8 mouse cellular contexts compared by ENCODE assay signal in the genomic region with DNA sequence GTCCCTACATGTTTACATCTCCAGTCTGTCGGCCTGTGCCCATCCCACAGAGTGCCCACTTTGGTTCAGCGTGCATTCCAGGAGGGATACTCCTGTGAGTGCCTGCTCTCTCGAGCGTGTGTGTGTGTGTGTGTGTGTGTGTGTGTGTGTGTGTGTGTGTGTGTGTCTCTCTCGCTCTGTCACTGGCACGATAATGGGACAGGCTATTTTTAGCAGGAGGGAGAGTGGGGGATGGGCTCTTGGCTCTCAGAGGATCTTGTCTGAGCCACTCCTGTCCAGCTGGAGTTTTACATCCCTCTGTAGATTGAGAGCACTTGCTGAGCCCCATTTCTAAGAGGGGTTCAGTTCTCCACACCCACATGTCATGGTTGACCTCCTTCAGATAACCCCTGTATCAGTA. TPM values are rescaled to one million over a fixed set of nuclear protein-coding genes. Genes with fewer than 3 reads are reported as not detected.
DNase-seq lines count a peak whose midpoint lies in the region; ATAC-seq and TF ChIP-seq lines count a peak whose summit lies in the region.
"Had no signal": no experiment of that assay in that cellular context is flagged by ENCODE, and none has a peak within 500 bp of the region (broad histone marks: within the 10 kb centered on the region; RNA-seq: fewer than 3 reads in every experiment).

No protein-coding gene starts in this region.

- H3K9me3 ChIP-seq in embryonic facial prominence, embryonic 12.5 days = no peaks in the 10 kb centered on the region
- no peaks in the 10 kb centered on the region for H3K9me3 ChIP-seq in heart, embryonic 12.5 days (replicated peaks)
- H3K9me3 ChIP-seq: liver, embryonic 13.5 days had no signal

- 19% methylated on average over 6 of the region's 6 CpGs for WGBS in lung, adult 2 months
- 23% methylated on average over 6 of the region's 6 CpGs for WGBS in embryonic facial prominence, embryonic 12.5 days
- 16% methylated on average over 6 of the region's 6 CpGs for WGBS in heart, embryonic 12.5 days

- peak; percentile 48 to 59 for DNase-seq in lung, adult 18-20 months
- DNase-seq in lung, adult 2 months = no peak
- peak; percentile 67 to 68 for DNase-seq in kidney, postnatal 36 days
- no peak for DNase-seq in thymus, postnatal 4 days
- DNase-seq in urinary bladder, postnatal 25 days (ENCODE audit: low spot score) = no peak
- DNase-seq: liver, embryonic 13.5 days had no signal

- H3K36me3 ChIP-seq in embryonic facial prominence, embryonic 12.5 days = peaks cover 92% of the 10 kb centered on the region
- H3K36me3 ChIP-seq in heart, embryonic 12.5 days = peaks cover 83% of the 10 kb centered on the region

- no peak for TF ChIP-seq CTCF in lung, adult 2 months (IDR thresholded peaks at IDR 0.05; ENCODE audit: insufficient read depth, low read length)

- ATAC-seq in embryonic facial prominence, embryonic 12.5 days (ENCODE audit: insufficient number of reproducible peaks, insufficient read depth, low FRiP score, low TSS enrichment) = no peak
- peak; percentile 71 for ATAC-seq in heart, embryonic 12.5 days (ENCODE audit: insufficient number of reproducible peaks, low FRiP score)

- no peak overlapping the region for H3K9ac ChIP-seq in embryonic facial prominence, embryonic 12.5 days
- peak overlapping the region; percentile 66 for H3K9ac ChIP-seq in heart, embryonic 12.5 days
- H3K9ac ChIP-seq: liver, embryonic 13.5 days had no signal

- TF ChIP-seq POLR2A in lung, adult 2 months (IDR thresholded peaks at IDR 0.05; ENCODE audit: borderline replicate concordance, extremely low read depth, low read depth, low read length) = no peak

- H3K4me1 ChIP-seq in lung, adult 2 months (ENCODE audit: control insufficient read depth, insufficient read depth, low read length) = peaks cover 9% of the 10 kb centered on the region
- H3K4me1 ChIP-seq in embryonic facial prominence, embryonic 12.5 days = peaks cover 33% of the 10 kb centered on the region
- H3K4me1 ChIP-seq in heart, embryonic 12.5 days (replicated peaks) = peaks cover 44% of the 10 kb centered on the region

- H3K27me3 ChIP-seq in embryonic facial prominence, embryonic 12.5 days = no peaks in the 10 kb centered on the region
- no peaks in the 10 kb centered on the region for H3K27me3 ChIP-seq in heart, embryonic 12.5 days (replicated peaks)

- H3K27ac ChIP-seq in embryonic facial prominence, embryonic 12.5 days = 0 out of 2 replicates have a peak overlapping the region, but pooled peaks have one; percentile 30
- peak overlapping the region; percentile 91 for H3K27ac ChIP-seq in heart, embryonic 12.5 days (ENCODE audit: poor library complexity, severe bottlenecking)
- H3K27ac ChIP-seq: liver, embryonic 13.5 days had no signal

- no peak overlapping the region for H3K4me2 ChIP-seq in embryonic facial prominence, embryonic 12.5 days (replicated peaks)
- H3K4me2 ChIP-seq in heart, embryonic 12.5 days = peak overlapping the region; percentile 66
- H3K4me2 ChIP-seq: liver, embryonic 13.5 days had no signal

- H3K4me3 ChIP-seq in lung, adult 2 months (replicated peaks; ENCODE audit: extremely low read depth, low read depth, low read length) = no peak overlapping the region
- H3K4me3 ChIP-seq in embryonic facial prominence, embryonic 12.5 days = no peak overlapping the region
- H3K4me3 ChIP-seq in heart, embryonic 12.5 days = peak overlapping the region; percentile 24; the same call in 1 of the 2 replicates
- H3K4me3 ChIP-seq: liver, embryonic 13.5 days had no signal

RNA-seq across cellular contexts. Expression of a gene that starts 6.6 kb away (rescaled TPM):
- 65.9 and 79.6 TPM in 2 replicates for polyA plus RNA-seq in lung, adult 2 months (2012; rRNA removed)
- polyA plus RNA-seq in embryonic facial prominence, embryonic 12.5 days (2016; fragmentation: Nextera tagmentation; extraction: Ambion mirVana) = 3.2 and 3.4 TPM in 2 replicates
- 1.8 and 2.2 TPM in 2 replicates for polyA plus RNA-seq in heart, embryonic 12.5 days (2016; fragmentation: Nextera tagmentation; extraction: Ambion mirVana)

RNA-seq across cellular contexts. Expression of a gene that starts 15.8 kb away (rescaled TPM):
- 26.4 and 34.0 TPM in 2 replicates for polyA plus RNA-seq in lung, adult 2 months (2012; rRNA removed)
- 11.6 and 13.7 TPM in 2 replicates for polyA plus RNA-seq in embryonic facial prominence, embryonic 12.5 days (2016; fragmentation: Nextera tagmentation; extraction: Ambion mirVana)
- 40.5 and 44.8 TPM in 2 replicates for polyA plus RNA-seq in heart, embryonic 12.5 days (2016; fragmentation: Nextera tagmentation; extraction: Ambion mirVana)

RNA-seq across cellular contexts. Expression of a gene that starts 30.5 kb away (rescaled TPM):
- 65.9 and 81.9 TPM in 2 replicates for polyA plus RNA-seq in lung, adult 2 months (2012; rRNA removed)
- polyA plus RNA-seq in embryonic facial prominence, embryonic 12.5 days (2016; fragmentation: Nextera tagmentation; extraction: Ambion mirVana) = 20.6 and 21.6 TPM in 2 replicates
- polyA plus RNA-seq in heart, embryonic 12.5 days (2016; fragmentation: Nextera tagmentation; extraction: Ambion mirVana) = 11.0 and 12.3 TPM in 2 replicates

RNA-seq across cellular contexts. Expression of a gene that starts 33.4 kb away (rescaled TPM):
- 214 and 264 TPM in 2 replicates for polyA plus RNA-seq in lung, adult 2 months (2012; rRNA removed)
- 447 and 479 TPM in 2 replicates for polyA plus RNA-seq in embryonic facial prominence, embryonic 12.5 days (2016; fragmentation: Nextera tagmentation; extraction: Ambion mirVana)
- 342 and 374 TPM in 2 replicates for polyA plus RNA-seq in heart, embryonic 12.5 days (2016; fragmentation: Nextera tagmentation; extraction: Ambion mirVana)

RNA-seq across cellular contexts. Expression of a gene that starts 40.3 kb away (rescaled TPM):
- polyA plus RNA-seq in lung, adult 2 months (2012; rRNA removed) = 6.4 and 12.3 TPM in 2 replicates
- 15.3 and 16.4 TPM in 2 replicates for polyA plus RNA-seq in embryonic facial prominence, embryonic 12.5 days (2016; fragmentation: Nextera tagmentation; extraction: Ambion mirVana)
- 2.0 and 2.5 TPM in 2 replicates for polyA plus RNA-seq in heart, embryonic 12.5 days (2016; fragmentation: Nextera tagmentation; extraction: Ambion mirVana)

Comparison
In these comparisons a context has a peak if more than half of its experiments do, and no peak if none do; other contexts are left out.
1. DNase-seq: peak in lung, adult 18-20 months (2 of 2) and kidney, postnatal 36 days (2 of 2); none in lung, adult 2 months (single experiment), thymus, postnatal 4 days (single experiment) and urinary bladder, postnatal 25 days (single experiment).
2. RNA of a gene that starts 6.6 kb away (polyA plus RNA-seq): 65.9 to 79.6 TPM in lung, adult 2 months; 3.2 to 3.4 TPM in embryonic facial prominence, embryonic 12.5 days and 1.8 to 2.2 TPM in heart, embryonic 12.5 days; every median in the first group is over 10 times any median in the second.